Mouse (Mus musculus) brain, embryonic 14.5 days (tissue): Measurements from ENCODE around the gene Tnfrsf1b.

Experiments
- CTCF ChIP-seq: fragments of 200-500 bp; IDR thresholded peaks from 2 replicates; pipeline ENCODE4 v1.5.1; 2012; ENCODE audit warnings: inconsistent platforms, mild to moderate bottlenecking, moderate library complexity, borderline replicate concordance; ENCODE audit not compliant: insufficient read depth, insufficient read length; ENCODE audit errors: extremely low read depth
- POLR2A ChIP-seq: fragments of 200-500 bp; IDR thresholded peaks from 2 replicates; pipeline ENCODE4 v1.6.1; 2012; ENCODE audit warnings: mild to moderate bottlenecking, inconsistent platforms, borderline replicate concordance; ENCODE audit not compliant: poor library complexity, insufficient read depth, insufficient read length, severe bottlenecking; ENCODE audit errors: extremely low read depth

DNA sequence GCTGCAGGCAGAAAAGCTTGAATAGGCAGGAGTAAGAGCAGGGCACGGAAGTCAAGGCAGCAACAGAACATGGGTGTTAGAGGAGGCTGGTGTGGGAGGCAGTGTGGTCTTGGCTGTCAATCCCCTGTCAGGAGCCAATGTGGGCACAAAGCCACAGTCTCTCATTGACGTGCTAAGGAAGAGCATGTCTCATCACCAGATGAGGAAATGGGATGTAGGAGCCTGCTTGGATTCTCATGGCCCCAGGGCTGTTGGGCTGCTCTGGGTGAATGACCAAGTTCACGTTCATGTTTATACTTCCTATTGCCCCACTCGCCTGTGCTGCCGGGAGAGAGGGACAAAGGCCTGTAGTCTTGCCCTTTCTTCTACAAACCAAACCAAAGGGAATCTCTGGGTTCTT lies 28.8 kb downstream of the Tnfrsf1b start:
- TF ChIP-seq CTCF (no peak), POLR2A (no peak)
